Mouse (Mus musculus): ENCODE measurements at regions not wholly inside any gene's neighbourhood (a gene's known extent, or its start where the extent isn't known, plus 50 kb on each side); places are given as distances from the start of the nearest gene placed in this dataset.

DNA sequence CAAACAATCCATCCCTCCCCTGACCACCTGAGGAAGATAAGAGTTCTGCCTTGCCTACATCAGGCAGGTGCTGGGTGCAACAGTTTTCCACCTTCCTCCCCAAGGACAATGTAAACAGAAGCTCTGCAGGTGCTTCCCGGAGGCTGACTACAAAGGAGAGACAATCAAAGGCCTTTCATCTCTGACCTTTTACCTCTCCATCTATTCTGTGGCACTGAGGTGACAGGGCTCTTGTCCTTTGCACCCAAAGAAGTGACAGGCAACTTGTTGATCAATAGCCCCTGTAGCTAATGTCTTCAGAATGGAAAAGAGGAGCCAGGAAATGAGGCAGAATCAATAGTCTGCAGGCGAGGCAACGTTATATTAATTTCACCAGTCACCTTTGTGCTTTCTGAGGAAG lies 209.3 kb upstream of the Gm37988 start:
- WGBS: 58% methylated on average over 3 of the region's 3 CpGs
- Histone ChIP-seq H3K4me3 (ENCODE audit: low read depth, low read length) (no peak overlapping the region), H3K9ac (no peak overlapping the region), H3K4me1 (ENCODE audit: insufficient read depth) (no peaks in the 10 kb centered on the region), H3K36me3 (ENCODE audit: insufficient read depth) (no peaks in the 10 kb centered on the region), H3K27ac (ENCODE audit: low read depth, low read length) (no peak overlapping the region), H3K9me3 (ENCODE audit: low read length) (no peaks in the 10 kb centered on the region), H3K27me3 (ENCODE audit: insufficient read depth, low read length) (no peaks in the 10 kb centered on the region), H3K4me2 (ENCODE audit: low read depth) (no peak overlapping the region)
- ATAC-seq: no peak
- TF ChIP-seq CTCF (IDR thresholded peaks at IDR 0.05; ENCODE audit: low read depth): no peak
- DNase-seq: no peak

DNA sequence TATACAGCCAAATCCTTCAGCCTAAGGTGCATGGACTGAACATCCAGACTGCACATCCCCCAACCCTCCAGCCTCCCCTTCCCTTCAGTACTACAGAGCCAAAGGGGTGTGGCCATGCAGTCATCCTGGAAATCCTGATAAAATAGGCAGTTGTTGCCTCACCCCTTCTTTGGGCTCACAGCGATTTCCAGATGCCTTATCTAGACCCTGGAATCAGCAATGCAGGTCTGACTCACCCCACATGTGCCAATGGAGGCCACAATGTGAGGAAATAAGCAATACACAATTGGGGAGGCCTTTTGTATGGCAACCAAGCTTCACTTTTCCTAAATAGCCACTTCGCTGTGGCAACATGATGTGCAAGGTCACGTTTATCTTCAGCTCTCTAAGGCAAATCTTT lies 205.3 kb upstream of the Gm37988 start:
- H3K27ac ChIP-seq (ENCODE audit: low read depth, low read length): no peak overlapping the region
- WGBS: 86% methylated on average over 3 of the region's 3 CpGs
- H3K4me1 ChIP-seq (ENCODE audit: insufficient read depth): no peaks in the 10 kb centered on the region
- no peak overlapping the region for H3K4me2 ChIP-seq (ENCODE audit: low read depth)
- H3K4me3 ChIP-seq (ENCODE audit: low read depth, low read length): no peak overlapping the region
- ATAC-seq (no peak), DNase-seq (no peak)
- no peaks in the 10 kb centered on the region for H3K27me3 ChIP-seq (ENCODE audit: insufficient read depth, low read length)
- no peak overlapping the region for H3K9ac ChIP-seq
- no peaks in the 10 kb centered on the region for H3K36me3 ChIP-seq (ENCODE audit: insufficient read depth)
- no peak for TF ChIP-seq CTCF (IDR thresholded peaks at IDR 0.05; ENCODE audit: low read depth)
- no peaks in the 10 kb centered on the region for H3K9me3 ChIP-seq (ENCODE audit: low read length)

DNA sequence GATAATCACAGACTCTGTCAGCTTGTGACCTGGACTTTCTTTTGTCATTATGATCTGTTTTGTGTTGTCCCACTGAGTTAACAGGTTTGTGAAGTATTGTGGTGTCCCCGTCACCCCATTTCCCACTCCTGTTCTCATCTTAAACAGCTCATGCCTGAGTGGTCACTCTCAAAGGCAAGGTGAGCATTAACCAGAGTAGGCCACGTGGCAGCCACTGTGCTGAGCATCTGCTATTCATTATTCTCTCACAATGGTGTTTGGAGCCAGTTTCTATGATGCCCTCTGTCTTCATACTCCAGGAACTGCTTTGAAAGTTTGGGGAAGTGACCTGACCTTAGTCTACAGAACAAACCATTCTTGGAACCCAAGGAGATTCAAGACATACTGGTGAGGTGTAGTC lies 198.9 kb upstream of the Gm37988 start:
- Histone ChIP-seq H3K27ac (ENCODE audit: low read depth, low read length) (no peak overlapping the region), H3K4me2 (ENCODE audit: low read depth) (no peak overlapping the region), H3K4me1 (ENCODE audit: insufficient read depth) (no peaks in the 10 kb centered on the region), H3K36me3 (ENCODE audit: insufficient read depth) (no peaks in the 10 kb centered on the region), H3K9me3 (ENCODE audit: low read length) (no peaks in the 10 kb centered on the region), H3K27me3 (ENCODE audit: insufficient read depth, low read length) (no peaks in the 10 kb centered on the region), H3K4me3 (ENCODE audit: low read depth, low read length) (no peak overlapping the region), H3K9ac (no peak overlapping the region)
- TF ChIP-seq CTCF (IDR thresholded peaks at IDR 0.05; ENCODE audit: low read depth): no peak
- no peak for DNase-seq
- WGBS: 45% methylated on average over 2 of the region's 2 CpGs
- no peak for ATAC-seq

DNA sequence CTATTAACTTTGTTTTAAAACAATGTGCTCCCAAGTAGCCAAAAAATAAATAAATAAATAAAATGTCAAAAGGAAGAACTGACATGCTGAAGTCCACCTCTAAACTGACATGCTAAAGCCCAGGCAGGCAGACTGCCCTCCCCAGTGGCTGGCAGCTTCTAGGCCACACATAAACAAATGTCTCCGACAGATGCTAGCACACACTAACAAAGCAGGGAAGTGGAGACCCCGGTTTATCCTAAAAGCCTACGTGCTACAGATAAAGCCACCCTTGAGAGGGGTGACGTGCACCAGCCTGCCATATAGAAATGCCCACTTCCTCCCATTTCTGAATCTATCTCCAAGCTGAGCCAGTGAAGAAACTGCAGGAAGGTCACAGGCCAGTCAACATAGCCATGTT lies 194.4 kb upstream of the Gm37988 start:
- WGBS: 77% methylated on average over 4 of the region's 4 CpGs
- H3K4me3 ChIP-seq (ENCODE audit: low read depth, low read length): no peak overlapping the region
- H3K9ac ChIP-seq: no peak overlapping the region
- H3K27ac ChIP-seq (ENCODE audit: low read depth, low read length): no peak overlapping the region
- DNase-seq (no peak), ATAC-seq (no peak)
- no peaks in the 10 kb centered on the region for H3K36me3 ChIP-seq (ENCODE audit: insufficient read depth)
- TF ChIP-seq CTCF (IDR thresholded peaks at IDR 0.05; ENCODE audit: low read depth): no peak
- H3K4me2 ChIP-seq (ENCODE audit: low read depth): no peak overlapping the region
- no peaks in the 10 kb centered on the region for H3K9me3 ChIP-seq (ENCODE audit: low read length)
- no peaks in the 10 kb centered on the region for H3K27me3 ChIP-seq (ENCODE audit: insufficient read depth, low read length)
- H3K4me1 ChIP-seq (ENCODE audit: insufficient read depth): no peaks in the 10 kb centered on the region

DNA sequence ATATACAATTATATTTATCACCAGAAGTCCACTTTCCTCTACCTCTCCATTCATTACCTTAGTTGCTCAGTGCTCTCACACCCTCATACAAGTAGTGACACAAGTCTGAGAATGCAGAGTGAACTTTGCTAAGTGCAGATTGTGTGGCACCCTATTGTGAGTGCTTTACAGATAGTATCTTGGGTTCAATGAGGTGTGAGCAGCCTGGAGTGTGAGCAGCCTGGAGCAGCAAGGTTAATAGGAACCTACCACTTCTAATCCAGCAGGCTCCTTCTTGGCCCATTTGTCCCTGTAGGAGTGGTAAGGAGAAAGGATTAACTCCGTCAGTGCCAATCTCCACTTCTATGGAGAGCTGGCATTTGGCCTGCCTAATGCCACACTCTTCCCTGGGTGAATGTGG lies 192.4 kb upstream of the Gm37988 start:
- WGBS: 81% methylated on average over 1 of the region's 1 CpGs

DNA sequence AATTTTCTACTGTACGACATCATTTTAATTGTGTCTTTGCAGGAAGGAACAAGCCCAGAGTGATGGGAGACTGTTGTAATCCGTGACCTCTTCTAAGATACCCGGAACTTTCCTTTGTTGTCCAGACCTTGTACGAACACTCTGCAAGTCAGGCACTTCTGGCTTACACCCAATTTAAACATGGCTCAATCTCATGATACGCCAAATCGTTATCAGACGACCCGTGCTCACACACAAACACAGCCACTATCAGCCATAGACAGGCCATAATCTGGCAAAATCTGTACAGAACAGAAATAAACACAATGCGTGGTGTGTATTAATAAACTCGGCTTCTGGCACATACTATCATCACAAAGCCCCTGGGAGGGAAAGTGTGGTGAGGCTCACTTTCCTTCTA lies 190.2 kb upstream of the Gm37988 start:
- no peak for DNase-seq
- Histone ChIP-seq H3K27me3 (ENCODE audit: insufficient read depth, low read length) (no peaks in the 10 kb centered on the region), H3K4me3 (ENCODE audit: low read depth, low read length) (no peak overlapping the region), H3K9me3 (ENCODE audit: low read length) (no peaks in the 10 kb centered on the region), H3K9ac (no peak overlapping the region), H3K4me1 (ENCODE audit: insufficient read depth) (no peaks in the 10 kb centered on the region), H3K27ac (ENCODE audit: low read depth, low read length) (no peak overlapping the region), H3K36me3 (ENCODE audit: insufficient read depth) (no peaks in the 10 kb centered on the region), H3K4me2 (ENCODE audit: low read depth) (no peak overlapping the region)
- no peak for TF ChIP-seq CTCF (IDR thresholded peaks at IDR 0.05; ENCODE audit: low read depth)
- ATAC-seq: no peak
- 80% methylated on average over 10 of the region's 10 CpGs for WGBS

More for the DNA sequence above, 192.4 kb upstream of the Gm37988 start:
- H3K4me2 ChIP-seq (ENCODE audit: low read depth): no peak overlapping the region
- ATAC-seq (no peak), DNase-seq (no peak)
- no peak overlapping the region for H3K27ac ChIP-seq (ENCODE audit: low read depth, low read length)
- no peaks in the 10 kb centered on the region for H3K36me3 ChIP-seq (ENCODE audit: insufficient read depth)
- no peak overlapping the region for H3K4me3 ChIP-seq (ENCODE audit: low read depth, low read length)
- no peaks in the 10 kb centered on the region for H3K27me3 ChIP-seq (ENCODE audit: insufficient read depth, low read length)
- TF ChIP-seq CTCF (IDR thresholded peaks at IDR 0.05; ENCODE audit: low read depth): no peak
- no peaks in the 10 kb centered on the region for H3K4me1 ChIP-seq (ENCODE audit: insufficient read depth)
- no peaks in the 10 kb centered on the region for H3K9me3 ChIP-seq (ENCODE audit: low read length)
- no peak overlapping the region for H3K9ac ChIP-seq

DNA sequence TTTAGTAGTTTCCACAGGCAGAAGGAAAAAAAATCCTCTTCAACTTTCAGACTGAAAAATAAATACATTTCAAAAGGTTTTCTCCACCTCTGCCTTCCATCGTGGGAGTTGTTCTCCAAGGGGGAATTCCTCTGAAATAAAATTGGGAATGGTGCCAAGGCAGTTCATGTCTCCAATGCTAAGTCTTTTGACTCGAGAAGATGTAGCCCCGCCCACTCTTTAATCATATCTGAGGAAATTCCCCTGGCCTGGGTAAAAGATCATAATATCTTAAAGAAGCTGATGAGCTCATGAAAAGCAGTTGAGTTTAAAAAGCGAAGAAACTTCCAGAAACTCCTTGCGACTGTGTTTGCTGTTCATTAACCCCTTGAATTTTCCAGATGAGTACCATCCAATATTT lies 185.3 kb upstream of the Gm37988 start:
- no peak overlapping the region for H3K27ac ChIP-seq (ENCODE audit: low read depth, low read length)
- no peak for TF ChIP-seq CTCF (IDR thresholded peaks at IDR 0.05; ENCODE audit: low read depth)
- H3K4me3 ChIP-seq (ENCODE audit: low read depth, low read length): no peak overlapping the region
- no peaks in the 10 kb centered on the region for H3K9me3 ChIP-seq (ENCODE audit: low read length)
- no peaks in the 10 kb centered on the region for H3K4me1 ChIP-seq (ENCODE audit: insufficient read depth)
- no peaks in the 10 kb centered on the region for H3K27me3 ChIP-seq (ENCODE audit: insufficient read depth, low read length)
- no peak overlapping the region for H3K4me2 ChIP-seq (ENCODE audit: low read depth)
- ATAC-seq: no peak
- 59% methylated on average over 5 of the region's 5 CpGs for WGBS
- no peak overlapping the region for H3K9ac ChIP-seq
- DNase-seq: no peak
- no peaks in the 10 kb centered on the region for H3K36me3 ChIP-seq (ENCODE audit: insufficient read depth)

DNA sequence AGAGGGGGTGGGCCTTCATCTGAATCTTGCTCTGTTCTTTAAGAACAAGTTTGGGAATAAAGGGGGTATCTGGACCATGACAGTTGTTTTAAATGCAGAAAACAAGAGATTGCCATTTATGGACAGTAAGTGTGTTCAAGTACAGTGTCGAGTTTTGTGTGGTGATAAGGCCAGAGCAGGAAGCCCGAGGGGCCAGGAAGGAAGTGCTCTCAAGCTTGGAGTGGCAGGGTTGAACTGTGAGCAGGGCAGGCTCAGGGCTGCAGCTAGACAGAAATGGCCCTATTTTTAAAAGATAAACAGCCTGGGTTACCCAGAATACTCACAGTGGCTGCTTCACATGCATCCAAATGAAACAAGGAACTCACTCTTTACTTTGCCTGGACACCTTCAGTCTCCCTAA lies 184.4 kb upstream of the Gm37988 start:
- H3K36me3 ChIP-seq (ENCODE audit: insufficient read depth): no peaks in the 10 kb centered on the region
- H3K9me3 ChIP-seq (ENCODE audit: low read length): no peaks in the 10 kb centered on the region
- H3K4me2 ChIP-seq (ENCODE audit: low read depth): no peak overlapping the region
- H3K27ac ChIP-seq (ENCODE audit: low read depth, low read length): no peak overlapping the region
- 76% methylated on average over 2 of the region's 2 CpGs for WGBS
- H3K4me3 ChIP-seq (ENCODE audit: low read depth, low read length): no peak overlapping the region
- H3K27me3 ChIP-seq (ENCODE audit: insufficient read depth, low read length): no peaks in the 10 kb centered on the region
- H3K4me1 ChIP-seq (ENCODE audit: insufficient read depth): no peaks in the 10 kb centered on the region
- DNase-seq (no peak), ATAC-seq (no peak)
- TF ChIP-seq CTCF (IDR thresholded peaks at IDR 0.05; ENCODE audit: low read depth): no peak
- H3K9ac ChIP-seq: no peak overlapping the region
